Mouse (Mus musculus): ENCODE data around the gene Hoxb6.

The Hoxb6 gene

GRCm38 (mm10) chr11:96278773-96279172 lies 13.5 kb upstream of the Hoxb6 start:
- CTCF ChIA-PET: interaction anchor here (0.5 to 3.3 kb wide), 52 partner anchors 10 to 805 kb away, joined by 3 to 21 read pairs (median 4); partner anchors contain the start of genes Hoxb5 (in 2 of the 4) and Hoxb6 (in 2 of the 4)
- POLR2A ChIA-PET: interaction anchor here in 2 of 4 experiments (0.6 to 2.2 kb wide), 8 partner anchors 9 to 1292 kb away, joined by 3 to 9 read pairs (median 4); partner anchors contain the start of gene Hoxb5 (in 1 of the 2)

- POLR2A ChIA-PET: interaction anchor here in 3 of 4 experiments (0.6 to 2.2 kb wide), 11 partner anchors 8 to 394 kb away, joined by 3 to 9 read pairs (median 4); partner anchors contain the start of genes Hoxb5 (in 1 of the 3), Hoxb6 (in 1 of the 3) and Hoxb9 (in 1 of the 3)
- CTCF ChIA-PET: interaction anchor here (0.5 to 3.3 kb wide), 56 partner anchors 10 to 804 kb away, joined by 3 to 21 read pairs (median 4); partner anchors contain the start of genes Hoxb6 (in 2 of the 4) and Hoxb5 (in 1 of the 4)
Measured at GRCm38 (mm10) chr11:96279421-96280233, 12.6 kb upstream of the Hoxb6 start.

GRCm38 (mm10) chr11:96280399-96281378 lies 11.6 kb upstream of the Hoxb6 start:
- ChIA-PET POLR2A (interaction anchor here in 3 of 4 experiments (0.6 to 2.2 kb wide), 9 partner anchors 9 to 393 kb away, joined by 3 to 9 read pairs (median 5); partner anchors contain the start of genes Hoxb5 (in 1 of the 3), Hoxb6 (in 1 of the 3) and Hoxb9 (in 1 of the 3)), CTCF (interaction anchor here (0.6 to 2.8 kb wide), 11 partner anchors 17 to 342 kb away, joined by 3 to 9 read pairs (median 5); no protein-coding TSS in a partner anchor)

GRCm38 (mm10) chr11:96281396-96281795 lies 10.9 kb upstream of the Hoxb6 start:
- ChIA-PET POLR2A (interaction anchor here in 1 of 4 experiments (0.6 to 1.3 kb wide), 2 partner anchors 21 to 329 kb away, joined by 5 read pairs; partner anchors contain the start of gene Hoxb5), CTCF (interaction anchor here (0.6 to 2.8 kb wide), 8 partner anchors 15 to 306 kb away, joined by 3 to 5 read pairs (median 3); no protein-coding TSS in a partner anchor)

GRCm38 (mm10) chr11:96281855-96282570 lies 10.3 kb upstream of the Hoxb6 start, which contains the start of gene Hoxb8:
Gene Hoxb8, plus strand, starts transcription at chr11:96281905.
- ChIA-PET CTCF (interaction anchor here in 3 of 4 experiments (0.6 to 2.8 kb wide), 8 partner anchors 13 to 296 kb away, joined by 3 to 5 read pairs (median 3); no protein-coding TSS in a partner anchor), POLR2A (interaction anchor here in 2 of 4 experiments (0.6 to 1.3 kb wide), 4 partner anchors 11 to 1025 kb away, joined by 3 to 5 read pairs (median 4); partner anchors contain the start of gene Hoxb5 (in 1 of the 2))

GRCm38 (mm10) chr11:96282795-96283430 lies 9.4 kb upstream of the Hoxb6 start:
- CTCF ChIA-PET: interaction anchor here (0.5 to 1.8 kb wide), 11 partner anchors 10 to 907 kb away, joined by 3 to 9 read pairs (median 4); no protein-coding TSS in a partner anchor
- POLR2A ChIA-PET: interaction anchor here in 3 of 4 experiments (0.6 to 2.0 kb wide), 13 partner anchors 9 to 532 kb away, joined by 3 to 10 read pairs (median 4); partner anchors contain the start of gene Hoxb9 (in 1 of the 3)

GRCm38 (mm10) chr11:96284041-96284749 lies 8.1 kb upstream of the Hoxb6 start:
- ChIA-PET POLR2A (interaction anchor here (0.5 to 2.0 kb wide), 19 partner anchors 10 to 1404 kb away, joined by 3 to 8 read pairs (median 3); partner anchors contain the start of gene Hoxb9 (in 3 of the 4)), CTCF (interaction anchor here (0.6 to 1.8 kb wide), 21 partner anchors 10 to 569 kb away, joined by 3 to 7 read pairs (median 3); partner anchors contain the start of genes Hoxb13 (in 1 of the 4), Hoxb5 (in 1 of the 4) and Hoxb9 (in 1 of the 4))

- CTCF ChIA-PET: interaction anchor here (0.5 to 1.8 kb wide), 22 partner anchors 11 to 568 kb away, joined by 3 to 10 read pairs (median 3); partner anchors contain the start of genes Hoxb13 (in 1 of the 4), Hoxb5 (in 1 of the 4) and Hoxb9 (in 1 of the 4)
- POLR2A ChIA-PET: interaction anchor here (0.6 to 2.0 kb wide), 14 partner anchors 9 to 428 kb away, joined by 3 to 8 read pairs (median 4); partner anchors contain the start of gene Hoxb9 (in 2 of the 4)
Measured at GRCm38 (mm10) chr11:96284774-96285734, 7.2 kb upstream of the Hoxb6 start.

- ChIA-PET CTCF (interaction anchor here in 2 of 4 experiments (0.5 to 1.0 kb wide), 3 partner anchors 9 to 153 kb away, joined by 3 to 10 read pairs (median 3); no protein-coding TSS in a partner anchor), POLR2A (interaction anchor here in 2 of 4 experiments (1.6 to 1.9 kb wide), 3 partner anchors 13 to 427 kb away, joined by 4 to 8 read pairs (median 5); partner anchors contain the start of gene Hoxb9 (in 1 of the 2))
Measured at GRCm38 (mm10) chr11:96285771-96286738, 6.2 kb upstream of the Hoxb6 start, which contains the start of gene Hoxb7. Gene Hoxb7, plus strand, starts transcription at chr11:96286623.

- ChIA-PET POLR2A (interaction anchor here in 1 of 4 experiments (0.6 to 1.6 kb wide), 3 partner anchors 13 to 67 kb away, joined by 3 to 4 read pairs (median 3); no protein-coding TSS in a partner anchor), CTCF (interaction anchor here in 3 of 4 experiments (0.6 to 1.2 kb wide), 9 partner anchors 9 to 685 kb away, joined by 3 to 4 read pairs (median 3); no protein-coding TSS in a partner anchor)
Measured at GRCm38 (mm10) chr11:96286739-96287385, 5.4 kb upstream of the Hoxb6 start.

GRCm38 (mm10) chr11:96287411-96287810 lies 4.9 kb upstream of the Hoxb6 start:
- CTCF ChIA-PET: interaction anchor here in 3 of 4 experiments (0.6 to 1.2 kb wide), 7 partner anchors 10 to 686 kb away, joined by 3 to 4 read pairs (median 3); no protein-coding TSS in a partner anchor

More at GRCm38 (mm10) chr11:96287411-96287810, 4.9 kb upstream of the Hoxb6 start:
- POLR2A ChIA-PET: interaction anchor here in 2 of 4 experiments (0.6 to 1.6 kb wide), 5 partner anchors 12 to 477 kb away, joined by 3 to 4 read pairs (median 3); no protein-coding TSS in a partner anchor

All from embryonic stem cell, embryonic (primary cell).